ENCODE assay signal across 20 mouse cellular contexts in the genomic region with DNA sequence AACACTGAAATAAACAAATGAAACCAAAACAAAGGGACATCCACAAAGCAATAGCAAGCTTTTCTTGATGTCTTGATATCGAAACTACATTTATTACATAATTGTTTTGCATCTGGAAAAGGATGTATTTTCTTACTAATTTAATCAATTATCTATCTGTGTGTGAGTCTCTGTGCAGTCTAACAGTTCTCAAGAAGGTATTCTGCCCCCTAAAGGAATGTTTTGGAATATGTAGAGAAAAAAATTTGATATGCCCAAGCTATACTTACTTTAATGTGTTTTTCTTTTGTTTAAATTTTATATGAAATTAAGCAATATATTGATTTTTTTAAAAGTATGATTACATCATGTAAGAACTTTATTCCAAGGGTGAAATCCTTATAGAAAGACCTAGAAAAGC. TPM values are rescaled to one million over a fixed set of nuclear protein-coding genes. Genes with fewer than 3 reads are reported as not detected.
A peak's percentile ranks its signal among the peaks of the same experiment; 100 is the strongest.
DNase-seq lines count a peak whose midpoint lies in the region; ATAC-seq and TF ChIP-seq lines count a peak whose summit lies in the region.
"Had no signal": no experiment of that assay in that cellular context is flagged by ENCODE, and none has a peak within 500 bp of the region (broad histone marks: within the 10 kb centered on the region; RNA-seq: fewer than 3 reads in every experiment).

No protein-coding gene starts in this region.

- H3K4me1 ChIP-seq in liver, embryonic 13.5 days (replicated peaks) = peaks cover 36% of the 10 kb centered on the region
- H3K4me1 ChIP-seq in liver, embryonic 11.5 days (replicated peaks; ENCODE audit: control insufficient read depth, insufficient read depth, low read length) = peaks cover 16% of the 10 kb centered on the region

- no peak for DNase-seq in gastrocnemius, adult 2 months
- no peak for DNase-seq in gastrocnemius, postnatal 4 days (ENCODE audit: low spot score in 2 of 2)
- no peak for DNase-seq in liver, embryonic 13.5 days
- DNase-seq in liver, embryonic 11.5 days (ENCODE audit: low spot score) = no peak
- DNase-seq in 416B (ENCODE audit: low read depth) = peak; percentile 70
- peak; percentile 22 for DNase-seq in NIH3T3 (ENCODE audit: low read depth)
- DNase-seq in adrenal gland, postnatal 25 days = no peak
- DNase-seq in left cerebral cortex, adult 8-10 months (ENCODE audit: low spot score in 2 of 2) = no peak
- DNase-seq: cerebellum, postnatal 14 days; gastrocnemius, postnatal 14 days; kidney, postnatal 10 days; left cerebral cortex, postnatal 4 days; lung, adult 18-20 months; right cerebral cortex, adult 18-20 months had no signal

- no peaks in the 10 kb centered on the region for H3K9me3 ChIP-seq in liver, embryonic 13.5 days (replicated peaks)
- H3K9me3 ChIP-seq in liver, embryonic 11.5 days (ENCODE audit: control insufficient read depth, low read length) = no peaks in the 10 kb centered on the region
- H3K9me3 ChIP-seq: megakaryocyte, embryonic 14.5 days had no signal

- intact Hi-C loops in gastrocnemius, adult 2 months (cut with DNase I) = loop anchor here (5.0 kb wide), 1 partner anchor 33 kb away; no protein-coding TSS in a partner anchor

- no peak for ATAC-seq in liver, embryonic 13.5 days (ENCODE audit: low read depth)
- no peak for ATAC-seq in liver, embryonic 11.5 days (replicated peaks; ENCODE audit: low FRiP score)

- H3K4me2 ChIP-seq in liver, embryonic 13.5 days = no peak overlapping the region
- H3K4me2 ChIP-seq in liver, embryonic 11.5 days = no peak overlapping the region
- H3K4me2 ChIP-seq: heart, embryonic 11.5 days had no signal

- no peak overlapping the region for H3K27ac ChIP-seq in gastrocnemius, adult 2 months
- H3K27ac ChIP-seq in liver, embryonic 13.5 days = peak overlapping the region; percentile 19; the same call in 1 of the 2 replicates
- H3K27ac ChIP-seq in liver, embryonic 11.5 days (ENCODE audit: low read depth, low read length) = no peak overlapping the region

- H3K27me3 ChIP-seq in liver, embryonic 13.5 days = peaks cover 40% of the 10 kb centered on the region
- H3K27me3 ChIP-seq in liver, embryonic 11.5 days (replicated peaks; ENCODE audit: control insufficient read depth, insufficient read depth, low read length) = peaks cover 36% of the 10 kb centered on the region

- H3K4me3 ChIP-seq in gastrocnemius, adult 2 months = no peak overlapping the region
- no peak overlapping the region for H3K4me3 ChIP-seq in liver, embryonic 13.5 days (replicated peaks)
- H3K4me3 ChIP-seq in liver, embryonic 11.5 days (ENCODE audit: low read depth, low read length) = no peak overlapping the region
- H3K4me3 ChIP-seq: megakaryocyte, embryonic 14.5 days; myocyte had no signal

- 54% methylated on average over 1 of the region's 1 CpGs for WGBS in liver, embryonic 13.5 days (ENCODE audit: insufficient replicate concordance)
- 74% methylated on average over 1 of the region's 1 CpGs for WGBS in liver, embryonic 11.5 days

- H3K36me3 ChIP-seq in liver, embryonic 13.5 days = no peaks in the 10 kb centered on the region
- no peaks in the 10 kb centered on the region for H3K36me3 ChIP-seq in liver, embryonic 11.5 days (ENCODE audit: control insufficient read depth, insufficient read depth, low read length)

- no peak overlapping the region for H3K9ac ChIP-seq in liver, embryonic 13.5 days
- no peak overlapping the region for H3K9ac ChIP-seq in liver, embryonic 11.5 days (ENCODE audit: low read depth, low read length)

- TF ChIP-seq CTCF in gastrocnemius, adult 2 months (IDR thresholded peaks at IDR 0.05) = peak; percentile 46

RNA-seq across cellular contexts. Expression of a gene that starts 8.7 kb away (rescaled TPM):
- total RNA-seq in gastrocnemius, adult 2 months (2021) = not detected
- total RNA-seq in gastrocnemius, postnatal 4 days (2021) = not detected
- polyA plus RNA-seq in liver, embryonic 13.5 days (2015; fragmentation: Nextera tagmentation; extraction: Ambion mirVana) = not detected in 2 replicates
- polyA plus RNA-seq in liver, embryonic 11.5 days (2014; fragmentation: Nextera tagmentation; extraction: Ambion mirVana) = 0.09 TPM in 1 of 2 replicates, not detected in the other
- total RNA-seq in adrenal gland, postnatal 25 days (2021) = 5.6 and 12.4 TPM in 2 replicates
- total RNA-seq in left cerebral cortex, adult 8-10 months (2022) = under 1 TPM; 0.15 to 0.41 (median 0.28) TPM
- total RNA-seq: gastrocnemius, postnatal 14 days; neutrophil, adult 5-6 weeks had no signal
- polyA plus RNA-seq: heart, embryonic 11.5 days; intestine, embryonic 14.5 days; stomach, embryonic 16.5 days had no signal

RNA-seq across cellular contexts. Expression of a gene that starts 12.5 kb away (rescaled TPM):
- total RNA-seq in gastrocnemius, adult 2 months (2021) = 1 to 10 TPM; 1.3 to 2.3 TPM
- 1 to 10 TPM; 6.8 to 8.6 TPM for total RNA-seq in gastrocnemius, postnatal 4 days (2021)
- 13.2 and 16.8 TPM in 2 replicates for polyA plus RNA-seq in liver, embryonic 13.5 days (2015; fragmentation: Nextera tagmentation; extraction: Ambion mirVana)
- 20.0 and 20.1 TPM in 2 replicates for polyA plus RNA-seq in liver, embryonic 11.5 days (2014; fragmentation: Nextera tagmentation; extraction: Ambion mirVana)
- 4.0 and 9.5 TPM in 2 replicates for total RNA-seq in adrenal gland, postnatal 25 days (2021)
- 10 to 100 TPM; 30.8 to 35.2 (median 31.7) TPM for total RNA-seq in left cerebral cortex, adult 8-10 months (2022)

RNA-seq across cellular contexts. Expression of a gene that starts 45.3 kb away (rescaled TPM):
- total RNA-seq in gastrocnemius, adult 2 months (2021) = under 1 TPM in 1 of 2 experiments, not detected in 1; 0.17 TPM
- under 1 TPM; 0.32 to 0.36 TPM for total RNA-seq in gastrocnemius, postnatal 4 days (2021)
- polyA plus RNA-seq in liver, embryonic 13.5 days (2015; fragmentation: Nextera tagmentation; extraction: Ambion mirVana) = 0.50 and 0.76 TPM in 2 replicates
- polyA plus RNA-seq in liver, embryonic 11.5 days (2014; fragmentation: Nextera tagmentation; extraction: Ambion mirVana) = 0.62 and 0.70 TPM in 2 replicates
- total RNA-seq in adrenal gland, postnatal 25 days (2021) = 5.2 and 5.4 TPM in 2 replicates
- total RNA-seq in left cerebral cortex, adult 8-10 months (2022) = 1 to 10 TPM in 1 of 4 experiments, under 1 TPM in 3; 0.55 to 1.4 (median 0.73) TPM

Comparison
In these comparisons a context has a peak if more than half of its experiments do, and no peak if none do; other contexts are left out.
1. DNase-seq: peak in 416B (single experiment) and NIH3T3 (single experiment); none in gastrocnemius, adult 2 months (single experiment), gastrocnemius, postnatal 4 days (0 of 2), liver, embryonic 13.5 days (single experiment), liver, embryonic 11.5 days (single experiment), adrenal gland, postnatal 25 days (single experiment) and left cerebral cortex, adult 8-10 months (0 of 2).